Mouse (Mus musculus) midbrain, embryonic 16.5 days (tissue): ENCODE measurements around the gene Rbfox1. TPM values are rescaled to one million over a fixed set of nuclear protein-coding genes. Genes with fewer than 3 reads are reported as not detected.

Experiments used
- ATAC-seq: fragments of 200-750 bp; cut with Nextera tagmentation; 2 replicates; pipeline ENCODE4 v1.8.0; 2017; ENCODE audit warnings: moderate TSS enrichment
- H3K27ac ChIP-seq: fragments of 300-500 bp; sonication (generic); 2 replicates; pipeline ENCODE4 v1.5.1; 2014; ENCODE audit warnings: mild to moderate bottlenecking, low read length, mixed read lengths
- H3K27me3 ChIP-seq: fragments of 300-500 bp; sonication (generic); 2 replicates; pipeline ENCODE4 v1.6.1; 2014; ENCODE audit warnings: low read depth, low read length, mixed read lengths; ENCODE audit not compliant: control insufficient read depth, insufficient read depth
- H3K36me3 ChIP-seq: fragments of 300-500 bp; sonication (generic); 2 replicates; pipeline ENCODE4 v1.6.1; 2014; ENCODE audit warnings: mild to moderate bottlenecking, low read length, moderate library complexity, mixed read lengths; ENCODE audit not compliant: control insufficient read depth, insufficient read depth
- H3K4me1 ChIP-seq: fragments of 300-500 bp; sonication (generic); 2 replicates; pipeline ENCODE4 v1.6.1; 2014; ENCODE audit warnings: mild to moderate bottlenecking, low read length, mixed read lengths; ENCODE audit not compliant: control insufficient read depth, insufficient read depth
- H3K4me2 ChIP-seq: fragments of 300-500 bp; sonication (generic); 2 replicates; pipeline ENCODE4 v1.6.1; 2014; ENCODE audit warnings: mild to moderate bottlenecking, low read length, mixed read lengths
- H3K4me3 ChIP-seq: fragments of 300-500 bp; sonication (generic); 2 replicates; pipeline ENCODE4 v1.5.1; 2014; ENCODE audit warnings: low read depth, mild to moderate bottlenecking, low read length, moderate library complexity, mixed read lengths
- H3K9ac ChIP-seq: fragments of 300-500 bp; sonication (generic); 2 replicates; pipeline ENCODE4 v1.6.1; 2014; ENCODE audit warnings: low read depth, low read length, mixed read lengths
- H3K9me3 ChIP-seq: fragments of 300-500 bp; sonication (generic); replicated peaks from 2 replicates; pipeline ENCODE4 v1.6.1; 2014; ENCODE audit warnings: mild to moderate bottlenecking, low read length, mixed read lengths; ENCODE audit not compliant: control insufficient read depth, poor library complexity, severe bottlenecking
- WGBS: fragments of 180-500 bp; shearing (Covaris S2); extraction: QIAGEN DNeasy Blood & Tissue Kit; methylation state at CpG from one replicate; pipeline ENCODE4 v1.1.7; 2014; 5-methylcytosine and 5-hydroxymethylcytosine counted together
- polyA plus RNA-seq: library from polyadenylated mRNA; unstranded; fragments of >200 nt; fragmentation: Nextera tagmentation; extraction: Ambion mirVana; gene quantifications from 2 replicates; pipeline ENCODE4 v1.2.1, GENCODE M21; 2015

Rbfox1 gene
- polyA plus RNA-seq, 1 experiment from 2014 or later = 259 TPM

DNA sequence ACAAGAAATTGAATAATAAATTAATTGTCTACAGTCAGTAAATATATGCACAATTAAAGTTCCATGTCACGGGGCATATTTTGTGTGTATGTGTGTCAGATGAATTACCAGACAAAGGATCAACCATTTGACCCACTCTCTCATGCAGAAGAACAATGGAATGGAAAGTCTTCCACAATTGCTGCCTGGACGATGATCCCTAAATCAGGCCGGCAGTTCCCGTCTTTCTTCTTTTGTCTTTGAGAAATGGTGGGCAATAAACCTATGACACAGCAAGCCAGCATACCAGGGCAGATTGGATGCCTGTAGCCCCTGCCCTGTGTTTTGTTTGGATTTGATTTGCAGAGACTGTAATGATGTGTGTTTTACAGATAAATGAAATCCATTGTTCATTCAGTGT is 362.4 kb downstream of the Rbfox1 start:
- H3K4me2 ChIP-seq = no peak overlapping the region
- no peaks in the 10 kb centered on the region for H3K36me3 ChIP-seq
- H3K9ac ChIP-seq = no peak overlapping the region
- no peak overlapping the region for H3K27ac ChIP-seq
- H3K27me3 ChIP-seq = no peaks in the 10 kb centered on the region
- H3K4me3 ChIP-seq = no peak overlapping the region
- 48% methylated on average over 4 of the region's 4 CpGs for WGBS
- ATAC-seq = no peak
- no peaks in the 10 kb centered on the region for H3K9me3 ChIP-seq
- no peaks in the 10 kb centered on the region for H3K4me1 ChIP-seq

DNA sequence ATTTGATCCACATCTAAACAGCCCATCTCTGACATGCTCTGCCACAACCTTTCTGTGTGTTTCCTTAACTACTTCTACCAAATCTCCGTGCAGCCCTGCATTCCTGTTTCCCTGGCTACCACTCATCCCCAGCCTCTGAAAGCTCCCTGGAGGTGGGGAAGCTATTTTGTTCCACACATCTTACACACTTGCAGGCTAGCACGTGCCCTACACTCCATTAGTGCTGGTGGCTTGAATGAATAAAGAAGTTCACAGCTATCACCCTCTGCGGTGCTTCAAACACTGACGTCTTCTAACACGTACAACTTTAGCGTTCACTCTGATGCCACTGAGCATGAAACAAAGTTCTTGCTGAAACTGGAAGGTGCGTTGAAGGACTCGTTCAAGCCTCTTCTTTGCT is 379.4 kb downstream of the Rbfox1 start:
- Histone ChIP-seq H3K27ac (no peak overlapping the region), H3K36me3 (no peaks in the 10 kb centered on the region), H3K4me2 (no peak overlapping the region), H3K27me3 (no peaks in the 10 kb centered on the region), H3K4me1 (0 out of 2 replicates have a peak, but pooled peaks cover 3% of the 10 kb centered on the region), H3K9ac (no peak overlapping the region), H3K9me3 (no peaks in the 10 kb centered on the region), H3K4me3 (no peak overlapping the region)
- 35% methylated on average over 8 of the region's 8 CpGs for WGBS
- ATAC-seq = no peak

- no peak for ATAC-seq
- Histone ChIP-seq H3K4me1 (0 out of 2 replicates have a peak, but pooled peaks cover 3% of the 10 kb centered on the region), H3K27me3 (no peaks in the 10 kb centered on the region), H3K36me3 (no peaks in the 10 kb centered on the region), H3K4me3 (no peak overlapping the region), H3K4me2 (no peak overlapping the region), H3K9me3 (no peaks in the 10 kb centered on the region), H3K9ac (no peak overlapping the region), H3K27ac (no peak overlapping the region)
- 73% methylated on average over 3 of the region's 3 CpGs for WGBS
Observed at GRCm38 (mm10) chr16:6265610-6266009, 380.5 kb downstream of the Rbfox1 start.

DNA sequence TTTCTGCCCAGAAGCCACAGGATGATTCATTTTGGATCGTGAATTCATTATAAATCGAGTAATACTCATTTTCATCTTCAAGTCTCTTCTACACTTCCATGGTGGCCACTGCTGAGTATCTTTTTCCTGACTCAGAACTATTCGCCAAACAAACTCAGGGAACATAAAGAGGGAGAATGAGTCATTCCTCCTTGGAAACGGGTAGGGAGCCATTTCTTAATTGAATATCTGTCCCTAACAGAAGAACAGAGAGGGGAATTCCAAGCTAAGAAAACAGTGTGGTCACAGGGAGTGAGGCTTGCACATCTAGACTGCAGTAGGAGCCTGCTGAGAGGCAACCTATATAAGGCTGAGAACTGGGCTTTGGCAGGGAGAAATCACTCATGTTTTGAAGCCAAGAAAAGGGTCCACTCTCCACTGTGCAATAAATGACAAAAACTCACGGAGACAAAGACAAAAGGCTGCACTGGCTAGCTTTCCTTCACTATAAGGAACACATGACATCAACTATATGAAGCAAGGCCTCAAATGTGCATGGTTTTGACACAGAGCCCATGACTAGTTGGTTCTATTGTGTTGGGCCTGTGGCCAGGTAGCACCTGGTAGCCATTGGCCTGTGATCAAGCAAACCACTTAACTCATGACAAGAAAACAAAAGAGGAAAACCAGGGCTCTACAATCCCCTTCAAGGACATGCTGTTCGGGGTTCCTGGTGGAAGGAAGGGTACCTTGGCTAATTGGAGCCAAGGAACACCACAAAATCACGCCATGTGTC is 386.6 kb downstream of the Rbfox1 start:
- Histone ChIP-seq H3K4me3 (no peak overlapping the region), H3K36me3 (no peaks in the 10 kb centered on the region), H3K27me3 (no peaks in the 10 kb centered on the region), H3K27ac (no peak overlapping the region), H3K9me3 (no peaks in the 10 kb centered on the region), H3K4me2 (no peak overlapping the region), H3K4me1 (no peaks in the 10 kb centered on the region), H3K9ac (no peak overlapping the region)
- no peak for ATAC-seq
- WGBS = 81% methylated on average over 7 of the region's 7 CpGs

GRCm38 (mm10) chr16:6283496-6283895 is 398.3 kb downstream of the Rbfox1 start:
- ATAC-seq = no peak
- 82% methylated on average over 4 of the region's 4 CpGs for WGBS
- no peak overlapping the region for H3K4me3 ChIP-seq

GRCm38 (mm10) chr16:6284317-6284716 is 399.2 kb downstream of the Rbfox1 start:
- WGBS = 55% methylated on average over 4 of the region's 4 CpGs
- Histone ChIP-seq H3K4me1 (peaks cover 18% of the 10 kb centered on the region), H3K4me2 (no peak overlapping the region), H3K4me3 (no peak overlapping the region), H3K36me3 (no peaks in the 10 kb centered on the region), H3K27me3 (no peaks in the 10 kb centered on the region), H3K9me3 (no peaks in the 10 kb centered on the region), H3K9ac (no peak overlapping the region), H3K27ac (no peak overlapping the region)
- ATAC-seq = no peak

More at GRCm38 (mm10) chr16:6283496-6283895, 398.3 kb downstream of the Rbfox1 start:
- Histone ChIP-seq H3K9ac (no peak overlapping the region), H3K36me3 (no peaks in the 10 kb centered on the region), H3K27me3 (no peaks in the 10 kb centered on the region), H3K27ac (no peak overlapping the region), H3K4me1 (peaks cover 18% of the 10 kb centered on the region), H3K4me2 (no peak overlapping the region), H3K9me3 (no peaks in the 10 kb centered on the region)

DNA sequence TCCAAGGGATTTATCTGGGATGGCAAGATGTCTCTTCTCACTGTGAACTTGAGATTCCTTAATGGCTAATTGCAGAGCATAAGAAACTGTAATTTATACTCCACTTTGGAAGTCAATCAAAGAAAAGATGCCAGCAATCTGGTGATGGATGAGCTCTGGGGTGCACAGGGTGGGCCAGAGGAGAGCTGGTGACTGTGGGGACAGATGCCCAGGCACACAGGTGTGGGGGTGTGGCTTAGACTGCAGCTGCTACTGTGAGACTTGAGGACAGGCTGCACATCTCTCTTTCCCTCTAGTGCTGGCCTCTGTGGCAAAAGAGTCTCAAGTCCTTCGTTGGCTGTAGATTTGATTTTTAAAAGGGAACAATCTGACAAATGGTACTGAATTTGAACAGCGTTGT is 402.5 kb downstream of the Rbfox1 start:
- Histone ChIP-seq H3K4me1 (peaks cover 18% of the 10 kb centered on the region), H3K27ac (no peak overlapping the region), H3K27me3 (no peaks in the 10 kb centered on the region), H3K36me3 (no peaks in the 10 kb centered on the region), H3K9ac (no peak overlapping the region), H3K9me3 (no peaks in the 10 kb centered on the region), H3K4me3 (no peak overlapping the region), H3K4me2 (no peak overlapping the region)
- ATAC-seq = no peak
- WGBS = 71% methylated on average over 2 of the region's 2 CpGs

- WGBS = 73% methylated on average over 5 of the region's 5 CpGs
- Histone ChIP-seq H3K9me3 (no peaks in the 10 kb centered on the region), H3K9ac (no peak overlapping the region), H3K4me1 (no peaks in the 10 kb centered on the region), H3K4me3 (no peak overlapping the region), H3K27ac (no peak overlapping the region), H3K27me3 (no peaks in the 10 kb centered on the region), H3K36me3 (no peaks in the 10 kb centered on the region), H3K4me2 (no peak overlapping the region)
- no peak for ATAC-seq
Observed at GRCm38 (mm10) chr16:6300112-6300511, 415.0 kb downstream of the Rbfox1 start.

DNA sequence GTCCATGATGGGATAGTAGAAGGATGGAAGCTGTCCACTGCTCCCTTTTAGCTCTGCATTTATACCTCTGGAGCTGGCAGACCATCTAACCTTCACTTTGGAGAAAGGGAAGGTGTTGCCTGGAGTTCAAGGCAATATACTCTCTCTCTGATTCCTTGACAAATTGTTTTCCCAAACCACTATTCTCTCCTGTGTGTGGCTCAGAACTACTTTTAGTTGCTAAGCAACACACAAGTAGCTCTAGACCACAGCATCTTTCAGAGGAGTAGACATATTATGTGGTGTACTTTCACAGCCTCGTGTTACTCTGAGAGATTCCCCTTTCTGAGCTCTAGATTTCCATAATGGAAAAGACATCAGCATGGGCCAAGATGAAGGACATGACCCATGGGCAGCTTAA is 417.9 kb downstream of the Rbfox1 start:
- H3K27me3 ChIP-seq = no peaks in the 10 kb centered on the region
- WGBS = 43% methylated on average over 1 of the region's 1 CpGs

More for the DNA sequence above, 417.9 kb downstream of the Rbfox1 start:
- Histone ChIP-seq H3K9ac (no peak overlapping the region), H3K4me2 (no peak overlapping the region), H3K4me3 (no peak overlapping the region), H3K36me3 (no peaks in the 10 kb centered on the region), H3K27ac (no peak overlapping the region), H3K4me1 (no peaks in the 10 kb centered on the region), H3K9me3 (0 out of 2 replicates have a peak, but pooled peaks cover 3% of the 10 kb centered on the region)
- ATAC-seq = no peak
